Mouse (Mus musculus) G1E (cell line): ENCODE measurements around the gene Slc29a2.

Experiments used
- CTCF ChIP-seq: IDR thresholded peaks from 2 replicates; pipeline ENCODE4 v1.5.1; 2012; ENCODE audit warnings: low read depth, low read length, inconsistent platforms, mixed read lengths
- GATA1 ChIP-seq: IDR thresholded peaks from 2 replicates; pipeline ENCODE4 v1.6.1; 2012; ENCODE audit warnings: borderline replicate concordance, low read length, inconsistent platforms, mixed read lengths

GRCm38 (mm10) chr19:5073518-5073917, 49.9 kb downstream of the Slc29a2 start:
- TF ChIP-seq CTCF: no peak
- no peak for TF ChIP-seq GATA1
